Mouse (Mus musculus) hindbrain, embryonic 11.5 days (tissue): ENCODE results near the gene Smad1. TPM values are rescaled to one million over a fixed set of nuclear protein-coding genes. Genes with fewer than 3 reads are reported as not detected.

Experiments used
- ATAC-seq: fragments of 200-750 bp; cut with Nextera tagmentation; 2 replicates; pipeline ENCODE4 v1.8.0; 2017; ENCODE audit warnings: mild to moderate bottlenecking, moderate TSS enrichment, moderate library complexity; ENCODE audit not compliant: low FRiP score
- DNase-seq: peaks from one replicate; pipeline ENCODE4 v3.0.0-alpha.2; 2015; ENCODE audit warnings: low spot score
- H3K27ac ChIP-seq: fragments of 300-500 bp; sonication (generic); 2 replicates; pipeline ENCODE4 v1.5.1; 2014; ENCODE audit warnings: mild to moderate bottlenecking, low read depth, low read length
- H3K27me3 ChIP-seq: fragments of 300-500 bp; sonication (generic); 2 replicates; pipeline ENCODE4 v1.6.1; 2014; ENCODE audit warnings: mild to moderate bottlenecking, low read length, moderate library complexity, mixed read lengths; ENCODE audit not compliant: control insufficient read depth, insufficient read depth
- H3K36me3 ChIP-seq: fragments of 300-500 bp; sonication (generic); 2 replicates; pipeline ENCODE4 v1.6.1; 2014; ENCODE audit warnings: mild to moderate bottlenecking, low read length, moderate library complexity, mixed read lengths; ENCODE audit not compliant: control insufficient read depth, insufficient read depth
- H3K4me1 ChIP-seq: fragments of 300-500 bp; sonication (generic); replicated peaks from 2 replicates; pipeline ENCODE4 v1.6.1; 2014; ENCODE audit warnings: low read length, mixed read lengths; ENCODE audit not compliant: control insufficient read depth, insufficient read depth
- H3K4me2 ChIP-seq: fragments of 300-500 bp; sonication (generic); replicated peaks from 2 replicates; pipeline ENCODE4 v1.6.1; 2014; ENCODE audit warnings: mild to moderate bottlenecking, low read depth, low read length
- H3K4me3 ChIP-seq: fragments of 300-500 bp; sonication (generic); 2 replicates; pipeline ENCODE4 v1.5.1; 2014; ENCODE audit warnings: low read depth, low read length
- H3K9ac ChIP-seq: fragments of 300-500 bp; sonication (generic); 2 replicates; pipeline ENCODE4 v1.6.1; 2014; ENCODE audit warnings: low read depth, low read length
- H3K9me3 ChIP-seq: fragments of 300-500 bp; sonication (generic); 2 replicates; pipeline ENCODE4 v1.6.1; 2016; ENCODE audit warnings: low read length; ENCODE audit not compliant: control insufficient read depth
- WGBS: fragments of 180-500 bp; shearing (Covaris S2); extraction: QIAGEN DNeasy Blood & Tissue Kit; methylation state at CpG from one replicate; pipeline ENCODE4 v1.1.7; 2014; 5-methylcytosine and 5-hydroxymethylcytosine counted together
- polyA plus RNA-seq: library from polyadenylated mRNA; unstranded; fragments of >200 nt; fragmentation: Nextera tagmentation; extraction: Ambion mirVana; gene quantifications from 2 replicates; pipeline ENCODE4 v1.2.1, GENCODE M21; 2014

Smad1 gene
- polyA plus RNA-seq, 1 experiment from 2014 or later: 62.6 TPM

- Histone ChIP-seq H3K9ac (no peak overlapping the region), H3K4me1 (0 out of 2 replicates have a peak, but pooled peaks cover 4% of the 10 kb centered on the region), H3K27me3 (no peaks in the 10 kb centered on the region), H3K9me3 (no peaks in the 10 kb centered on the region), H3K4me3 (no peak overlapping the region), H3K36me3 (no peaks in the 10 kb centered on the region), H3K4me2 (no peak overlapping the region), H3K27ac (no peak overlapping the region)
- no peak for DNase-seq
- 71% methylated on average over 2 of the region's 2 CpGs for WGBS
- no peak for ATAC-seq
Observed at GRCm38 (mm10) chr8:79400671-79401070, 1.4 kb upstream of the Smad1 start.

- no peaks in the 10 kb centered on the region for H3K27me3 ChIP-seq
- WGBS: 1% methylated on average over 40 of the region's 68 CpGs
- peak; percentile 74 for DNase-seq
- H3K4me2 ChIP-seq: peak overlapping the region; percentile 71
- peak overlapping the region; percentile 96 for H3K9ac ChIP-seq
- no peaks in the 10 kb centered on the region for H3K9me3 ChIP-seq
- peak overlapping the region; percentile 96 for H3K27ac ChIP-seq
- H3K36me3 ChIP-seq: no peaks in the 10 kb centered on the region
- H3K4me1 ChIP-seq: 0 out of 2 replicates have a peak, but pooled peaks cover 4% of the 10 kb centered on the region
- peak; percentile 78 for ATAC-seq
- H3K4me3 ChIP-seq: peak overlapping the region; percentile 91
Observed at GRCm38 (mm10) chr8:79398251-79398981, 902 bp downstream of the Smad1 start.

DNA sequence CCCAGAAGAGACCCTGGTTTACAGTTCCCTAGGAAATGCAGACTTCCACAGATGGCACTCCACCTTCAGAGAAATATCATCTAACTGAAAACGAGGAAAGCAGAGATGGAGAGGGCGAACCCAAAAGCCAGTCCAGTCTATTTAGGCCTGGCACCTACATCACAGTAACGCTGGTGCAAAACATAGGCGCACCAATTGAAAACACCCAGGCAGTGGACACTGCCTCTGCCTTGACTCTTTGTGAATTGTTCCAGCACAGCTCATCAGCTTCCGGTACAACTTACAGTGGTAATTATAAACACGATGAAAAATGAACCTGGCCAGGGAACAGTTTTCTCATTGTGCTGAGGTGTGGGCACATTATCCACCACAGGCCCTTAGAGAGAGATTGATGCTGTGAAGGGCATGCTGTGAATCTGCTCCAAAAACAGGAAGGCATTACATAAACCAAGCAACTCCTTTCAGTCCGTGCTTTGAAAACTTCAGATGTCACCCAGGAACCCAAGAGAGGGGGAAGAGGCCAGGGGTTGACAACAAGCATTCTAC lies 1.5 kb downstream of the Smad1 start:
- Histone ChIP-seq H3K36me3 (no peaks in the 10 kb centered on the region), H3K9me3 (no peaks in the 10 kb centered on the region), H3K27ac (peak overlapping the region; percentile 96), H3K4me2 (peak overlapping the region; percentile 71), H3K27me3 (no peaks in the 10 kb centered on the region), H3K4me3 (peak overlapping the region; percentile 91), H3K4me1 (0 out of 2 replicates have a peak, but pooled peaks cover 4% of the 10 kb centered on the region), H3K9ac (peak overlapping the region; percentile 96)
- no peak for ATAC-seq
- no peak for DNase-seq
- 20% methylated on average over 7 of the region's 7 CpGs for WGBS

GRCm38 (mm10) chr8:79396911-79397310 lies 2.4 kb downstream of the Smad1 start:
- DNase-seq: peak; percentile 34
- peak overlapping the region; percentile 64 for H3K27ac ChIP-seq

DNA sequence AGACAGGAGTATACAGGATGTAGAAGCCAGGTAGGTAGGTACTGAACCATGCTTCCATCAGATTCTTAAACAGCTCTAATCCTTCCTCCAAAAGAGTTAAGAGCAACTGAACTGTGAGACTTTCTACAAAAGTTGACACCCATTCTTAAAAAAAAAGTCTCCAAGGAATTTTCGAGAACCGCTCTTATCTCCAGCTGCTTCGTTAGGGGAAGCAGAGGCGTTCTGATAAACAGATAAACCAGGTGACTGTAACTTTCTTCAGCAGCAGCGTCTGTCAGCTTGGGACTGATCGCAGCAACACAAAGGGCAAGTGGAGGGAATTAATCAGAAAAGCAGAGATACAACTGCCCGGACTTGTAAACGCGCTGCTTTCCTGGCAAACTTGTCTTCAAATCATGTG lies 5.3 kb downstream of the Smad1 start:
- no peaks in the 10 kb centered on the region for H3K27me3 ChIP-seq
- DNase-seq (no peak), ATAC-seq (no peak)
- H3K4me1 ChIP-seq: 0 out of 2 replicates have a peak, but pooled peaks cover 4% of the 10 kb centered on the region
- WGBS: 84% methylated on average over 9 of the region's 9 CpGs
- no peak overlapping the region for H3K27ac ChIP-seq
- H3K36me3 ChIP-seq: peaks cover 4% of the 10 kb centered on the region; the same call in 1 of the 2 replicates
- H3K4me2 ChIP-seq: no peak overlapping the region
- no peak overlapping the region for H3K4me3 ChIP-seq
- no peak overlapping the region for H3K9ac ChIP-seq
- H3K9me3 ChIP-seq: no peaks in the 10 kb centered on the region

More at GRCm38 (mm10) chr8:79396911-79397310, 2.4 kb downstream of the Smad1 start:
- WGBS: 49% methylated on average over 6 of the region's 6 CpGs
- Histone ChIP-seq H3K4me1 (0 out of 2 replicates have a peak, but pooled peaks cover 4% of the 10 kb centered on the region), H3K9ac (no peak overlapping the region), H3K9me3 (no peaks in the 10 kb centered on the region), H3K36me3 (no peaks in the 10 kb centered on the region), H3K4me2 (peak overlapping the region; percentile 27), H3K27me3 (no peaks in the 10 kb centered on the region), H3K4me3 (no peak overlapping the region; the same call in 1 of the 2 replicates)
- peak; percentile 6; the same call in 1 of the 2 replicates for ATAC-seq

DNA sequence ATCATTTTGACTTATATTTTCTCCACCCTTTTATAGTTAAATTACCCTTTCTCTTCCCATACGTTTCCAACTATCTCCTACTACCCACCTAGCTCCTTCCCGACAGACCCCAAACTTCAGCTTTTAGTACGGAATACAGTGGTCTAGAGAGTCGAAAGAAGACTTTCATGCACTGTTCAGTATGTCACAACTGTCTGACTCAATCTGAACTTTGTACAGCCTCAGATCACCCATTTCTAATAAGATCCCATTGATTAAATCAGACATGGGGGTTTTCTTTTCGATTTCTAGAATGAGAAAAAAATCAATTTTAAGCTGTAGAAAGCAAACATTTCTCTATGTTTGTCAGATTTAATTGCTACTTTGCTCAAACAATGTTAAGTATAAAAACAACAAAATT lies 6.1 kb downstream of the Smad1 start:
- H3K4me1 ChIP-seq: 0 out of 2 replicates have a peak, but pooled peaks cover 4% of the 10 kb centered on the region
- ATAC-seq: no peak

DNA sequence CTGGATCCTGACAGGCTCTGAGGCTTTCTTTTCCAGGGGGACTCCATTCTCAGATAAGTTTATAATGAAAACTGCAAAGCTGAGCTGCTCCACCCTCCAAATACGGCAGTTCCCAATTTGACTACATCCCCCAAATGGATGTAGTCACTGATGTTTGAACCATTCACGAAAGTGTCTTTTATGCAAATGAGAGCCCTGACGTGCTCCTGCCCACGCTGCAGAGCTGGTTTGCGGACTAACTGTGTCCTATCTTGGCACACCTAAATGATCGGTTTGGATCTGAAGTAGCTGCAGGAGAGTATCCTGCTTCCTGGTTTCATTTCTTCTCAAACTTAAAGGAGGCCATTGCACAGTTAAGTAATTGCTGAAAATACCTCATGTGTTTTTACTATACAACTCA lies 6.7 kb downstream of the Smad1 start:
- ATAC-seq: no peak

More for the DNA sequence above, 6.1 kb downstream of the Smad1 start:
- no peak overlapping the region for H3K27ac ChIP-seq
- no peaks in the 10 kb centered on the region for H3K9me3 ChIP-seq
- no peak overlapping the region for H3K4me3 ChIP-seq
- H3K36me3 ChIP-seq: peaks cover 4% of the 10 kb centered on the region; the same call in 1 of the 2 replicates
- no peak for DNase-seq
- H3K27me3 ChIP-seq: no peaks in the 10 kb centered on the region
- H3K4me2 ChIP-seq: no peak overlapping the region
- H3K9ac ChIP-seq: no peak overlapping the region
- WGBS: 90% methylated on average over 5 of the region's 5 CpGs

DNA sequence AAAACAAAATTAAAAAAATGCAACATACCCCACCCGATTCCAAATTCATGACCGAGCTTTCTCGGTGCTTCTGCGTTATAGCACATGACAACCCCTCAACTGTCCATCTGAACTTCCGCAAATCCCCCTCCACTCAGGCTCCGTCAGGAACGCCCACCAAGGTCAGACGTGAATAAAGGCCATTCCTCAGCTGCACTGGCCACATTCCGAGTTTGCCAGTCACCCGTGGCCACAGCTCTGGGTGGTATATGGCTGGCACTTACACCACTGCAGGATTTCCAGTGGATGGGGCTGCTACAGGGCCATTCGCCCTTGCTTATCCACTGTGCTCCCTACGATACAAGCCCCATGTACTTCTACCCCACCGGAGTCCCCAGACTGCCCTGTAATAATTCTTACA lies 7.9 kb downstream of the Smad1 start:
- Histone ChIP-seq H3K4me3 (no peak overlapping the region), H3K27ac (no peak overlapping the region), H3K4me1 (no peaks in the 10 kb centered on the region), H3K4me2 (no peak overlapping the region), H3K36me3 (peaks cover 4% of the 10 kb centered on the region; the same call in 1 of the 2 replicates), H3K9me3 (no peaks in the 10 kb centered on the region), H3K27me3 (no peaks in the 10 kb centered on the region), H3K9ac (no peak overlapping the region)
- DNase-seq: no peak
- WGBS: 78% methylated on average over 13 of the region's 13 CpGs
- ATAC-seq: no peak

More for the DNA sequence above, 6.7 kb downstream of the Smad1 start:
- Histone ChIP-seq H3K27ac (no peak overlapping the region), H3K36me3 (peaks cover 4% of the 10 kb centered on the region; the same call in 1 of the 2 replicates), H3K4me2 (no peak overlapping the region), H3K4me1 (0 out of 2 replicates have a peak, but pooled peaks cover 3% of the 10 kb centered on the region), H3K27me3 (no peaks in the 10 kb centered on the region), H3K9me3 (no peaks in the 10 kb centered on the region), H3K4me3 (no peak overlapping the region), H3K9ac (no peak overlapping the region)
- 73% methylated on average over 6 of the region's 6 CpGs for WGBS
- no peak for DNase-seq
